Mouse (Mus musculus) forebrain, postnatal 0 days (tissue): ENCODE measurements around the gene Zmat3. TPM values are rescaled to one million over a fixed set of nuclear protein-coding genes. Genes with fewer than 3 reads are reported as not detected.

Source experiments
- ATAC-seq: fragments of 200-750 bp; cut with Nextera tagmentation; 2 replicates; pipeline ENCODE4 v1.8.0; 2017; ENCODE audit warnings: mild to moderate bottlenecking, moderate library complexity
- DNase-seq: peaks from one replicate; pipeline ENCODE4 v3.0.0-alpha.2; 2015
- H3K27ac ChIP-seq: fragments of 300-500 bp; sonication (generic); 2 replicates; pipeline ENCODE4 v1.5.1; 2014; ENCODE audit warnings: low read depth, mild to moderate bottlenecking, antibody characterized with exemption, low read length, moderate library complexity, mixed read lengths
- H3K27me3 ChIP-seq: fragments of 300-500 bp; sonication (generic); 2 replicates; pipeline ENCODE4 v1.6.1; 2014; ENCODE audit warnings: mild to moderate bottlenecking, low read length, mixed read lengths; ENCODE audit not compliant: insufficient read depth
- H3K36me3 ChIP-seq: fragments of 300-500 bp; sonication (generic); 2 replicates; pipeline ENCODE4 v1.6.1; 2014; ENCODE audit warnings: mild to moderate bottlenecking, moderate library complexity; ENCODE audit not compliant: insufficient read depth
- H3K4me1 ChIP-seq: fragments of 300-500 bp; sonication (generic); 2 replicates; pipeline ENCODE4 v1.6.1; 2014; ENCODE audit warnings: antibody characterized with exemption; ENCODE audit not compliant: insufficient read depth
- H3K4me2 ChIP-seq: fragments of 300-500 bp; sonication (generic); 2 replicates; pipeline ENCODE4 v1.6.1; 2014; ENCODE audit warnings: low read depth, mild to moderate bottlenecking, moderate library complexity
- H3K4me3 ChIP-seq: fragments of 300-500 bp; sonication (generic); 2 replicates; pipeline ENCODE4 v1.5.1; 2014; ENCODE audit warnings: low read depth, low read length, mixed read lengths
- H3K9ac ChIP-seq: fragments of 300-500 bp; sonication (generic); 2 replicates; pipeline ENCODE4 v1.6.1; 2014; ENCODE audit warnings: mild to moderate bottlenecking
- H3K9me3 ChIP-seq: fragments of 300-500 bp; sonication (generic); 2 replicates; pipeline ENCODE4 v1.6.1; 2016; ENCODE audit warnings: low read length
- CTCF ChIP-seq: sonication (generic); IDR thresholded peaks from 2 replicates; pipeline ENCODE4 v1.5.1; 2016; ENCODE audit warnings: antibody characterized with exemption, control low read depth, low read depth
- WGBS: fragments of 180-500 bp; shearing (Covaris S2); extraction: QIAGEN DNeasy Blood & Tissue Kit; methylation state at CpG from one replicate; pipeline ENCODE4 v1.1.7; 2014; 5-methylcytosine and 5-hydroxymethylcytosine counted together
- polyA plus RNA-seq: library from polyadenylated mRNA; unstranded; fragments of >200 nt; fragmentation: Nextera tagmentation; extraction: Ambion mirVana; gene quantifications from 2 replicates; pipeline ENCODE4 v1.2.1, GENCODE M21; 2015
- total RNA-seq: library from RNA; depleted of rRNA; stranded (reverse); fragments of >200 nt; gene quantifications from 2 replicates; pipeline ENCODE4 v1.2.3, GENCODE M21; 2014

The Zmat3 gene
- total and polyA plus RNA-seq, 2 experiments from 2014 or later: 4.9 to 13.9 TPM

DNA sequence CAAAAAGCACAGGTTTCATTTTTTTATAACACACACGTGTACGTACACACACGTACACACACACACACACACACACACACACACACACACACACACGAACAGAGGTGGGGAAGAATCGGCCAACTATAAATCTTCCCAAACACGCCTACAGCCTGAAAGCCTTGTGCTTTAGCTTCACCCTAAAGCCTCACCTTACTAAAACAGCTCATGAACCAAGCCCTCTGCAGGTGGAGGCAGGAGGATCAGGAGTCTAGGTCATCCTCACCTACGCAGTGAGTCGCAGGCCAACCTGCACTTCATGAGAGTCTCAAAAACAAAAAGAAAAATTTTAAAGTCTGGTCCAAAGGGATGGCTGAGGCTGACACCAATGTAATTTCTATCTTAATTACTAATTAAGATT lies 6.7 kb upstream of the Zmat3 start:
- H3K36me3 ChIP-seq: no peaks in the 10 kb centered on the region
- no peaks in the 10 kb centered on the region for H3K9me3 ChIP-seq
- no peaks in the 10 kb centered on the region for H3K4me1 ChIP-seq
- TF ChIP-seq CTCF: no peak
- H3K9ac ChIP-seq: no peak overlapping the region
- DNase-seq (no peak), ATAC-seq (no peak)
- WGBS: 90% methylated on average over 8 of the region's 8 CpGs
- no peaks in the 10 kb centered on the region for H3K27me3 ChIP-seq
- H3K4me2 ChIP-seq: no peak overlapping the region
- no peak overlapping the region for H3K4me3 ChIP-seq
- H3K27ac ChIP-seq: no peak overlapping the region

DNA sequence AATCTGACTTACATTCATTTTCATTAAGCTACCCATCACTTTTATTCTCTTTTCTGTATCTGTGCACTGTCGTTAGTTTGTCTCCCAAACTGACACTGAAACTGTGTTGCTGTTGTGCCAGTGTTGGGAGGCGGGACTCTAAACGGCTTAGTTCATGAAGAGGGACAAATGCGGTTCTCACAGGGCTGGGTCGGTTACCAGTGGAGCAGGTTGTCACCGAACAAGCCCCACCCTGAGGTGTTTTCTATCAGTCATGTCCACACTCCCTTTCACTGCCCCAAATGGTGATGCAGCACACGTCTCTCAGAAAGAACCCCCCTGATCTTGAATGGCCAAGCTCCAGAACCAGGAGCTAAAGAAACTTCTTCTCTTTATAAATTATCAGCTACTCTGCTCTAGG lies 6.1 kb upstream of the Zmat3 start:
- Histone ChIP-seq H3K4me1 (no peaks in the 10 kb centered on the region), H3K27me3 (no peaks in the 10 kb centered on the region), H3K4me3 (no peak overlapping the region), H3K9ac (no peak overlapping the region), H3K4me2 (no peak overlapping the region), H3K27ac (no peak overlapping the region), H3K36me3 (no peaks in the 10 kb centered on the region), H3K9me3 (no peaks in the 10 kb centered on the region)
- whole genome bisulfite sequencing: 72% methylated on average over 7 of the region's 7 CpGs
- no peak for TF ChIP-seq CTCF
- ATAC-seq (no peak), DNase-seq (no peak)

DNA sequence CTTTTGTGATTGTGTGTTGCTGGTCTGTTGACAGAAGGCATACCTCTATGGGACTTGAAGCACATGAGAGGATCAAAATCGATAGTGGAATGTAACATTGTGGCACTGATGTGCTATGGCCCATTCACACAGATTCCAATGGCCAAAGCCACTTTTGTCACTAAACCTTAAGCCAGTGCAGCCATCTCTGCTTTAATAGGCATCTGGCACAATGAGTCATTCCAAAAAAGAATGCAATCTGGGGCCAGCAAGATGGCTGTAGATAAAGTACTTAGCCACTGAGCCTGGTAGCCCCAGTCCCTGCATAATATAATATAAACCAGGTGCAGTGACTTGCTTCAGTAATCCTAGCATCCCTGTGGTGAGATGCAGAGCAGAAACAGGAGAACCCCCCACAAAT lies 1.7 kb upstream of the Zmat3 start:
- Histone ChIP-seq H3K36me3 (no peaks in the 10 kb centered on the region), H3K9me3 (no peaks in the 10 kb centered on the region), H3K4me2 (no peak overlapping the region), H3K27me3 (no peaks in the 10 kb centered on the region), H3K27ac (no peak overlapping the region), H3K4me3 (no peak overlapping the region), H3K9ac (no peak overlapping the region), H3K4me1 (peaks cover 4% of the 10 kb centered on the region; the same call in 1 of the 2 replicates)
- no peak for ATAC-seq
- DNase-seq: no peak
- TF ChIP-seq CTCF: no peak
- 89% methylated on average over 1 of the region's 1 CpGs for WGBS

DNA sequence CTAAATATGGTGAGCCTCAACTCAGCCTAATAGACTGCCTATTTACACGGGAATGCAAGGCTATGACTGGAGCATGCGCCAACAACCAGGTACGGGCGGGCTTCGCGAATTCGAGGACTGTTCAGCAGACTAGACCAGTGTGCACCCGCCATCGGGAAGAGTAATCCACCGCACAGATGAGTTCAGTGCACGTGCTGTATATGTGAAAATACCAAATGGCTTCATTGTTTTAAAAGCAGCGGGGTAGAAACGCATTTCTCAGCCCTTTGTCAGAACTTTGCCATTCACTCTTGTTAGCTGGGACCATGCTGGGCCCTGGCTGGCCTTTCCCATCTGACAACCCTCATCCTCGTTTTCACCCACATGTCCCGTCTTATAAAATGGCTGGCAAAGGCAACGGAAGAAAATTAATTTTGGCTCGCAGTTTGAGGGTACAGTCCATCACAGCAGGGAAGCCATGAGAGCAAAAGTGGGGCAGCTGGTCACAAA lies 476 bp upstream of the Zmat3 start:
- DNase-seq: no peak
- no peaks in the 10 kb centered on the region for H3K36me3 ChIP-seq

DNA sequence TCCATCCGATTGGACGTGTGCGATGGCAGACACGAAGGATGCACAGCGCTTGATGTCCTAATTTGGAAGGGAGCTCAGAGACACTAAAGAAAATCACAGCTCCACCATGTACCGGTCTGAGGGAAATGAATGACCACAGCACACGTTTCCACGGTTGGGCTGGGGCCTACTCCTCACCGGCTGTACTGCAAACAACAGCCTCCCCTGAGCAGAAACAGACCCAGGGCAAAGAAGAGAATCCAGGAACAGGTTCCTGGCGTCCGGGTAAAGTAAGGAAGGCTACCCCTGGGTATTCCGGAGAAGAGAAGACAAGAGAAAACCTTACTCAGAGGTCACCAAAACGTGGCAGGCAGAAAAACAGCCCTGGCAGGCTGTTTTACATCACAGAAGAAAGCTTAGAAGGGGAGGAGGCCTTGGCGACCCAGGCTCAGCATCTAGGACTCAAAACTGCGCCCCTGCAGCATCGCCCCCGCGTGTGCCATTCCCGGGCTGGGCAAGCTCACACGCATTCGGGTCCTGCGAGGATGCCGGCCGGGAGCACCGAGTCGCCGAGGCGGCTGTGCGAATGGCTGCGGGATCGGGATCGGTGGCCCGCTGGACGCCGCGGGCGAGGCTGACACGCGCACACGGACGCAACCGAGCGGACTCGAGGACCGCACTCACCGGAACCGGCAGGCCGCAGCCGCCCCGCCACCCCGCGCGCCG lies 821 bp downstream of the Zmat3 start:
- Histone ChIP-seq H3K9me3 (no peaks in the 10 kb centered on the region), H3K27me3 (no peaks in the 10 kb centered on the region), H3K4me3 (peak overlapping the region; percentile 70), H3K4me2 (peak overlapping the region; percentile 58), H3K9ac (peak overlapping the region; percentile 85), H3K27ac (peak overlapping the region; percentile 93), H3K36me3 (no peaks in the 10 kb centered on the region), H3K4me1 (peaks cover 4% of the 10 kb centered on the region; the same call in 1 of the 2 replicates)
- peak; percentile 84 for ATAC-seq
- peak; percentile 11; the same call in 1 of the 2 replicates for TF ChIP-seq CTCF
- peak; percentile 76 for DNase-seq
- 2% methylated on average over 54 of the region's 54 CpGs for WGBS

More for the DNA sequence above, 476 bp upstream of the Zmat3 start:
- peak overlapping the region; percentile 58 for H3K4me2 ChIP-seq
- 38% methylated on average over 17 of the region's 17 CpGs for WGBS
- peak overlapping the region; percentile 70 for H3K4me3 ChIP-seq
- peak overlapping the region; percentile 85 for H3K9ac ChIP-seq
- peaks cover 4% of the 10 kb centered on the region; the same call in 1 of the 2 replicates for H3K4me1 ChIP-seq
- H3K27me3 ChIP-seq: no peaks in the 10 kb centered on the region
- peak; percentile 36 for ATAC-seq
- no peaks in the 10 kb centered on the region for H3K9me3 ChIP-seq
- no peak overlapping the region for H3K27ac ChIP-seq
- TF ChIP-seq CTCF: no peak

DNA sequence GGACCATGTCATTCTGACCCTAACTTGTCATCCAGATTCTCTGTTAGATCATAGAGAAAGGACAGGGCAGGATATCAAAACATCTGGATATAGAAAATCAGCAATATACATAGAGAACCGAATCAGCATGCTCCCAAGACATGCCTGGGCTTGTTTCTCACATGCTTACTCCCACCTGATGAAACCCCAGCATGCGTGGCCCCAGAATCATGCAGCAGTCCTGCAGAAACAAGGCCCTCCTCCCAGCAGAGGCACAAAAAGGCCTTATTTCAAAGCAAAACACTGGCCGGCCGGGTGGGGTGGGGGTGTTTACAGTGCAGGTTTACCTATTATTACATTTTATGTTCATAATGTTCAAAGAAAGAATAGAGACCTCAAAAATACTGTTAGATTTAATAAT lies 1.6 kb downstream of the Zmat3 start:
- peak; percentile 25 for DNase-seq
- Histone ChIP-seq H3K9me3 (no peaks in the 10 kb centered on the region), H3K36me3 (no peaks in the 10 kb centered on the region), H3K27ac (no peak overlapping the region), H3K9ac (peak overlapping the region; percentile 85), H3K4me2 (peak overlapping the region; percentile 58), H3K4me3 (peak overlapping the region; percentile 70), H3K27me3 (no peaks in the 10 kb centered on the region), H3K4me1 (peaks cover 4% of the 10 kb centered on the region; the same call in 1 of the 2 replicates)
- TF ChIP-seq CTCF: no peak
- WGBS: 25% methylated on average over 4 of the region's 4 CpGs
- ATAC-seq: no peak

DNA sequence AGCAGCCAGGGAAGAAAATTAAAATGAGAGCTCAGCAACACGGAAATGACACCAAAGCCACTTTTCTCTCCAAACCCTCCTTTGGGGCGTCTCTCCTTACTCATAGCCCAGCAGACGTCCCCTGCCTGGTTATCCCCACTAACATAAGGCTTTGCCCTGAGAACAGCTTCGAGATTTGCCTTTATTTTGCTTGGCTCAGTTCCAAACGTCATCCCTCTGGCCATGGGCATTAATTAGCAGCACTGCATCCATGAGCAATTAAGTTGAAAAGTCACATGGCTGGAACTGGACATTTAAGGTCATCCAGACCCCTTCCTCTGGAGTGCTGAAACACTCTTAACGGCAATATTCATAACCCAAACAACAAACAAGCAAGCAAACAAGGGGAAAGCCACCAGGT lies 4.6 kb downstream of the Zmat3 start:
- Histone ChIP-seq H3K27me3 (no peaks in the 10 kb centered on the region), H3K36me3 (no peaks in the 10 kb centered on the region), H3K9ac (no peak overlapping the region), H3K4me3 (no peak overlapping the region), H3K9me3 (no peaks in the 10 kb centered on the region), H3K4me2 (no peak overlapping the region), H3K27ac (no peak overlapping the region), H3K4me1 (peaks cover 4% of the 10 kb centered on the region; the same call in 1 of the 2 replicates)
- ATAC-seq: no peak
- no peak for TF ChIP-seq CTCF
- WGBS: 40% methylated on average over 6 of the region's 6 CpGs
- DNase-seq: no peak
